Mouse (Mus musculus): ENCODE measurements around the gene Oas1c. TPM values are rescaled to one million over a fixed set of nuclear protein-coding genes. Genes with fewer than 3 reads are reported as not detected.
"Not testable (repeated sequence)": the region's sequence is repeated elsewhere in the genome, so short reads cannot be mapped to it uniquely, and the experiment has no call there.

The Oas1c gene
- under 1 TPM; 0.46 to 0.64 TPM for total RNA-seq (2021)
- long read RNA-seq, experiment 1 = 0 reads
- long read RNA-seq, experiment 2 = 0 reads

DNA sequence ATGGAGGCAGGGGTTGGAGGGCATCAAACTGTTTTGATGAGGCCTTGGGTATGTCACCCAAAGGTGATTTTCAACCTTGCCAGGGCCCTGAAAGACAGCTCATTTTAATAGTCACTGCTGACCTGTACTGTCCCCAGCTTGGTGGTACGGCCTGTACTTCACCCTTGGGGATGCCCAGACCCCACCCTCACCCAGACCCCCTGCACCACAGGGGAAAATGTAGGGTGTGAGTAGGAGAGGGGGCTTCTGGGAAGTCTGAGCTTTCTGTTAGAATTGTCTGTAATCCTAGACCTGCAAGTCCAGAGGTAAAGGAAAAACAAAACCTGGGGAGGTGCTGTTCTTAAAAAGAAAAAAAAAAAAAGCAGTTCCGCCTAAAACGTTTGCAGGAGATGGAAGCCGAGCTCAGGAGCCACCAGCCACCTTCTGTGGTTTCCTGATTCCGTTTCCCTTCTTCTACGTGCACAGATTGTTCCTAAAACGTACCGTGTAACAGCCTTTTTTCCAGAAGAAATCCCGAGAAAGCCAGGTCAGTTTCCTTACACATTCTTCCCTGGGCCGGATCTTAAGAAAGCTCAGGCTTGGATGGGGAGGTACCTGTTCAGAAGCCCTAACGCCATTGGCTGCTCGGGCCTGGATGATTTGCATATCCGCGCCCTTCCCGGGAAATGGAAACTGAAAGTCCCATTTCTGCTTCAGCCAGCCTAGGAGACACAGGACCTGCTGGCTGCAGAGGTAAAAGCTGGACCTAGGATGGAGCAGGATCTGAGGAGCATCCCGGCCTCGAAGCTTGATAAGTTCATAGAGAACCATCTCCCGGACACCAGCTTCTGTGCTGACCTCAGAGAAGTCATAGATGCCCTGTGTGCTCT lies at the start of gene Oas1c:
Gene Oas1c, minus strand, starts transcription at position 564 of the 869 bp plus-strand sequence.
- peak; percentile 73 for DNase-seq (ENCODE audit: low spot score in 2 of 2)

DNA sequence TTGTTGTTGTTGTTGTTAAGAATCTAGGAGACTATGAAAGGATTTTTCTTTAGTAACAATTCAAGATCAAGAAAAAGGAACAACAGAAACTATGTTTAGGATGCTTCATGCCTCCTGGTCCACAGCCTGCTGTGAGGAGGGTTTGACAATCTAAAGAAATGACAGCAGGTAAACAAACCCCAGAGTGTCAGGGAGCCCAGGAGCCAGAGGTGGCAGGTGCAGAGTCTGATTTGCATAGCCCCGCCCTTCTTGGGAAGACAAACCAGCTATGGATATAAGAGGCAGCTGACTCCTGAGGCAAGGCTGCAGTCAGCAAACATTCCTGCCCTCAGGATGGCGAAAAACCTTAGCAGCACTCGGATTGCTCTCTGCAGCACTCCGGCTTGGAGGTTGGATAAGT lies 48.8 kb upstream of the Oas1c start, which contains the start of gene Oas1h:
Gene Oas1h, plus strand, starts transcription at position 301 of the 400 bp plus-strand sequence.
- DNase-seq (ENCODE audit: low spot score in 2 of 2) = no peak

DNA sequence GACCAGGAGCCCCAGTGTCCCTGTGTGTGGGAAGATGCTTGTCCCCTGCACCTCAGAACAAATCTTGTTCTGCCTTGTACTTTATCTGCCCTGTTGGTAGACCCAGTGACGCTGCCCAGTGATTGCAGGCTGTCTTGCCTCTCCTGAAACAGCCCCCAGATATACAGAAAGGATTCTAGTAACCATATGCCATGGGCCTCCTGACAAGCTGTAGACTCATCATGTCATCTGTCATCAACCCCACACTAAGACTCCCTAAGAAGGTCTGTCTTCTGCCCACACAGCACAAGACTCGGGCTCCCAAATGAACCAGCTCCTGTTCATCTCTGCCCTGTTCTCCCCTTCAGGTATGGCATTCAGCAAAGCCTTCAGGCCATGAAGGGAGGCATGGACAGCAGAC lies 46.9 kb upstream of the Oas1c start:
- DNase-seq (ENCODE audit: low spot score in 2 of 2) = no peak

DNA sequence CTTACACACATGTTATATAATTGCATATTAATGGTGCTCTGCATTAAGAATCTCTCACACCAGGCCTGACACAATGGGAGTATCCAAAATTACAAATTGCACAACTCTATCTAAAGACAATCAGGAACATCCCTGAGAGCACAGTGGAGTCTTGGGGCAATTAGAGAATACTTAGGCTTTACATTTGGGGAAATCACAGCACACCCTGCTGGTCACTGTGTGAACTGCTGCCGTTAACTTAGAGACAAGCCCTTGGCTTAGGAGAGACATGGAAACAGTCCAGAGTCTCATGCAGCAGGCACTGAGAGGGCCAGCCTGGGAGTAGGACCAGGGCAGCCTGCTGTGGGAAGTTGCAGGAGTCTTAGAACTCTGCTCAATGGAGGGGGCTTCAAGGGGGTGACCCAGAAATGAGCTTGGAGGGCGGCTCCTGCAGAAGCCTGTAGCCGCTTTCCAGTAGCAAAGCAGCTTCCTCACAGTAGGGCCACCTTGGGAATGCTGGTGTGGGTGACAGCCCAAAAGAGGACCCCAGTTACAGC lies 37.4 kb upstream of the Oas1c start:
- DNase-seq (ENCODE audit: low spot score in 2 of 2) = peak; percentile 21 to 46

DNA sequence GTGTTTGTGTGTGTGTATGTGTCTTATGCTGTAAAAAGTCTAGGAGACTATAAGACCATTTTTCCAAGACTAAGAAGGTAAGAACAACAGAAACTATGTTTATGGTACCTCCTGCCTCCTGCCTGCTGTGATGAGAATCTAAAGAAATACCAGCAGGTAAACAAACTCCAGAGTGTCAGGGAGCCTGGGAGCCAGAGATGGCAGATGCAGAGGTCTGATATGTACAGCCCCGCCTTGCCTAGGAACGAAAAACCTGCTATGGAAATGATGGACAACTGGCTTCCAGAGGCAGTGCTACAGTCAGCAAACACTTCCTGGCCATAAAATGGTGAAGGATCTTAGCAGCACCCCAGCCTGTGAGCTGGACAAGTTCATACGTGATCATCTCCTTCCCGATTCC lies 34.8 kb upstream of the Oas1c start, which contains the start of gene Oas1f:
Gene Oas1f, plus strand, starts transcription at position 301 of the 400 bp plus-strand sequence.
- no peak for DNase-seq (ENCODE audit: low spot score in 2 of 2)

DNA sequence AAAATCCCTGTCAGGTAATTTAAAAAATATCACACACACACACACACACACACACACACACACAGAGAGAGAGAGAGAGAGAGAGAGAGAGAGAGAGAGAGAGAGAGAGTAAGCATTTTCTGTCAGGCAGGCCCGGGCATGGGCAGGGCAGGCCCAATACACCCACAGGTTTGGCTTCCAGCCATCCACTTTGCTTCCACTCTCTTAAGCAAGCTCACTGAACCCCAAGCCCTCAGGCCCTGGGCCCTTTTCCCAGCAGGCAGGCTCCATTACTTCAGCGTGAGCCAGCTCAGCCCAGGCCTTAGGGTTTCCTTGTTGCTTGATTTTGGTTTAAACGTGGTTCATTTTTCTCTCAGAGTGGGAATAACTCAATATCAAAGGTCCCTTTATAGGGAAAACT lies 32.4 kb upstream of the Oas1c start:
- peak in 1 of 2 experiments; percentile 21 for DNase-seq (ENCODE audit: low spot score in 2 of 2)

DNA sequence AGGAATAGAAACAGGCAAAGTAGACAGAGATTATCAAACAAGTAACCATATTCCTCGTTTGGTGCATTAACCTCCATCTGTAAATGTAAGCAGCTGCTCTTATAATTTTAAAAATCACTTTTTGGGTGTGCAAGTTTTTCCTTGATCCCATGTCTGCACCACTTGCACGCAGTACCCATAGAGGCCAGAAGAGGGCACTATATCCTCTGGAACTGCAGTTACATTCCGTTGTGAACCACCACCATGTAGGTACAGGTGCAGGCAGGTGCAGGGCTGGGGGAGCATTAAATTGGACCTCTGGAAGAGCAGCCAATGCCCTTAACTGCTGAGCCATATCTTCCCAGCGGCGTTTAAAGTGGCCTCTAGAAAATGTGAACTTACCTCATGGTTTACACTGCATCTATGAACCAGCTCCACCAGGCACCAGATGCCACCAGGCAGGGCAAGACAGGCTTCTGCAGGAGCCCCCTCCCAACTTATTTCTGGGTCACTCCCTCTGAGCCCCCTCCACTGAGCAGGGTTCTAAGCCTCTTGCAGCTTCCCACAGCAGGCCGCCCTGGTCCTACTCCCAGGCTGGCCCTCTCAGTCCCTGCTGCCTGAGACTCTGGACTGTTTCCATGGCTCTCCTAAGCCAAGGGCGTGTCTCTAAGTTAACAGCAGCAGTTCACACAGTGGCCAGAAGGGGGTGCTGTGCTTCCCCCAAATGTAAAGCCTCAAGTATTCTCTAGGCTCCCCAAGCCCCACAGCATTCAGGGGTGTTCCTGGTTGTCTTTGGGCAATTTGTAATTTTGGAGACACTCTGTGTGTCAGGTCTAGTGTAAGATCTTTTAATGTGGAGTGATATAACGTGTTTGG lies 24.6 kb upstream of the Oas1c start:
- peak; percentile 42 to 54 for DNase-seq (ENCODE audit: low spot score in 2 of 2)

DNA sequence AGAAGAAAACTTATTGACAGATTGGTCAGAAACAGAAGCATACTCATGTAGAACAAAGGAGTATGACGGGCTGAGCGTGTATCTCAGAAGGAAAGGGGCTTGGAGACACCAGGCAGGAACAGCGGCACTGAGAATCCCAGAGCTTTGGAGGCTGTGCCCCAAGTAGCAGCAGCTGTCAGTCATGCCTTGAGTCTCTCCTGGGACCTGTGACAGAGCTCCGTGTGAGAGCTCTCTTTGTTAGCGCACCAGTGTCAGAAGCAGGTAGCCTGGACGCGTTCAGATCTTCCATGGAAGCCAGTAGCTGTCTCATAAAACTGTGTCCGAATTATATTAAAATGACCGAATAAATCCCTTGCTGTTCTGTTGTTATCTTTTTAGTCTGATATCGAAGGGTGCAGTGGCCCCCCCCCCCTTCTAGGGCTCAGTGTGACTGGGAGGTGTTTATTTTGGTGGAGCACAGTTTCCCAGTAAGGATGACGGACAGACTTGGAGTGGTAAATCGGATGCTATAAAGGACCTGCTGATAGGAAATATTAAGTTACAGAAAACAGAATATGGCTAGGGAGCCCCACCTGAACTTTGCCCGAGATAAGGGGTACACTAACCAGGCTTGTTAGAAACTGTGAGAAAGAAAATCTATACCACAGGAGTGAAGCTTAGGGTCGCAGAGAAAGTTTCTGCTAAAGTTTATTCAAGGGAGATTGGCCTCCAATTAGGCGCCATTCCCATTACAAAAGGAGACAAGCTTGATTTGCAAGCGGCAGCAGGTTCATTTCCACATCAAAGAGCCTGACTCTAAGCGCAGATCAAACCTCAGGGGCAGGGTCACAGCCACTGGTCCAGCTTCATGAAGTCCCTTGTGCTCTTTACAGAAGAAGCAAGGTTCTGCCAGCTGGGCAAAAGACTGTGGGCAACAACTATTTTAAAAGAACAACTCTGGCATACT lies 21.3 kb upstream of the Oas1c start:
- no peak for DNase-seq (ENCODE audit: low spot score in 2 of 2)

DNA sequence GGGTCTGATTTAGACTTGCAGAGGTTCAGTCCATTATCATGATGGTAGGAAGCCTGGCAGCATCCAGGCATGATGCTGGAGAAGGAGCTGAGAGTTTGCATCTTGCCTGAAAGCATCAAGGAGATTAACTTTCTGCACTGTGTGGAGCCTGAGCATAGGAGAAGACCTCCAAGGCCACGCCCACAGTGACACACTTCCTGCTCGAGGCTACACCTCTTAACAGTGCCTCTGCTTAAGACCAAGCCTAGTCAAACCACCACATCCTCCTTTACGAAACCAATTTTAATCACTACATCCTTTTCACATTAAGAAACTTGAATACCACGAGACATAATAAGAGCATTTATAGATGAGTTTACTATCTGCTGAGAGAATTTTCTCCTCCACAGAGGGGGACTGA lies 18.7 kb upstream of the Oas1c start:
- no peak for DNase-seq (ENCODE audit: low spot score in 2 of 2)

DNA sequence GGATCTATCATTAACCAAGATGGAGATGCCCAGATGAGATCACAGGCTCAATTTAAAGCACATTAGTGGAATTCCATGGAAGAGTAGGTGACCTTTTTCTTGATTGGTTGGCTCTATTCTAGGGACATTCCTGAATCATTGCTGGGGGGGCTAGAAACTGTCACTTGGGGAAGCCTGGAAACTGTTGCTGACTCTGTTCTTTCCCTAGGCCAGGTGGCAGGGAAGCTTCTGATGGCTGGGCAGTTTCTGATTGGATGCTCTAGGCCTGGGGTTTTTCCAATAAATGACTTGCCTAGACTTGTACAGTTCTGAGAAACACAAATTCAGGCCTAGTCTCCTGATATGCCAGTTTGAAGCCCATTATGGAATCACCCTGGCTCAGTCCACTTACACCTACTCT lies 6.7 kb upstream of the Oas1c start:
- DNase-seq (ENCODE audit: low spot score in 2 of 2) = no peak

DNA sequence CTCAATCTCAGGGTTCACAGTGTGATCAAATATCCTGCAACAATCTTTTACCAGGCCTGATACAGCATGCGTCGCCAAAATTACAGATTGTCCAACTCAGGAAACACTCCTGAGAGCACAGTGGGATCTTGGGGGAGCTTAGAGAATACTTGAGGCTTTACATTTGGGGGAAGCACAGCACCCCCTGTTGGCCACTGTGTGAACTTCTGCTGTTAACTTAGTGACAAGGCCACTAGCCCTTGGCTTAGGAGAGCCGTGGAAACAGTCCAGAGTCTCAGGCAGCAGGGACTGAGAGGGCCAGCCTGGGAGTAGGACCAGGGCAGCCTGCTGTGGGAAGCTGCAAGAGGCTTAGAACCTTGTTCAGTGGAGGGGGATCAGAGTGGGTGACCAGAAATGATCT lies 3.6 kb upstream of the Oas1c start:
- peak in 1 of 2 experiments; percentile 37 for DNase-seq (ENCODE audit: low spot score in 2 of 2)

DNA sequence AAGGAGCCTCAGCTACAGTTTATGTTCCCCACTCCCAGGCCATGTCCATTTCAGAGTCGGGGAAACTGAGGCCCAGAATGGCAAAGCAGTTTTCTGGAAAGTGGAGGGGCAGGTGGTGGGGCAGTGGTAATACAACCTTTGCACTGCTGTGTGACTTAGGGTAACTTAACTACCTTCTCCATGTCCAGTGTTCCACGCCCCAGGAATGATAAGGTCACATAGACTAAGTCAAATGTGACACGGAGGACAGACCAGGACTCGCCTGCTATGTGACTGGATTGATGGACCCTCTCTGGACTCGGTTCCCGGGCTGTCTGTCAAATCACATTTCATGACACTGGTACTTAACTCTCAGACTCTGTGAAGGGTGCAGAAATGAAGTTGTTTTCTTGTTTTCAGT lies 709 bp upstream of the Oas1c start:
- DNase-seq (ENCODE audit: low spot score in 2 of 2) = no peak

DNA sequence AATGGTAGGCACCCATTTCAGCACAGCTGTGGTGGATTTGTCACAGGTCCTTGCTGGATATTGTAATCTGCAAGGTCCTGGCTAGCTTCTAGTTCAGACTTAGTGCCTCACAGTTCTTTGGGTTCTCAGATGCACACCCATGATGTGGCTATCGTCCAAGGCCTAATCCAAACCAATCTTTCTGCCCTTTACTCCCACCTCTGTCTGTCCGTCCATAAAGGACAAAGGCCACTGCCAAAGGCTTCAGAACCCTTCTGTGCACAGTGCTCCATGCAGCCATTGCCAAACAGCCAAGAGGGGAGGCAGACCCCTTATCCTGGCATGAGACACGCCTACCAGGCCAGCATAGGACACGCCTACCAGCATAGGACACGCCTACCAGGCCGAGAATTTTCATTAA lies 3.1 kb downstream of the Oas1c start:
- no peak for DNase-seq (ENCODE audit: low spot score in 2 of 2)

DNA sequence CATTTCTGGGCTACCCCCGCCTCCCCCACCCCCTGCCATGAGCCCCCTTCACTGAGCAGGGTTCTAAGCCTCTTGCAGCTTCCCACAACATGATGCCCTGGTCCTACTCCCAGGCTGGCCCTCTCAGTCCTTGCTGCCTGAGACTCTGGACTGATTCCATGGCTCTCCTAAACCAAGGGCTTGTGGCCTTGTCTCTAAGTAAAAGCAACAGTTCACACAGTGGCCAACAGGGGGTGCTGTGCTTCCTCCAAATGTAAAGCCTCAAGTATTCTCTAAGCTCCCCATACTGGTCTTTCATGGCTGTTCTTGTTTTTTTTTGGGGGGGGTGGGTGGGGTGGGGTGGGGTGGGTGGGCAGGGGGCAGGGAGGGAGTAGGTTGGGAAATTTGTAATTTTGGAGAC lies 5.9 kb downstream of the Oas1c start:
- peak in 1 of 2 experiments; percentile 50 for DNase-seq (ENCODE audit: low spot score in 2 of 2)

DNA sequence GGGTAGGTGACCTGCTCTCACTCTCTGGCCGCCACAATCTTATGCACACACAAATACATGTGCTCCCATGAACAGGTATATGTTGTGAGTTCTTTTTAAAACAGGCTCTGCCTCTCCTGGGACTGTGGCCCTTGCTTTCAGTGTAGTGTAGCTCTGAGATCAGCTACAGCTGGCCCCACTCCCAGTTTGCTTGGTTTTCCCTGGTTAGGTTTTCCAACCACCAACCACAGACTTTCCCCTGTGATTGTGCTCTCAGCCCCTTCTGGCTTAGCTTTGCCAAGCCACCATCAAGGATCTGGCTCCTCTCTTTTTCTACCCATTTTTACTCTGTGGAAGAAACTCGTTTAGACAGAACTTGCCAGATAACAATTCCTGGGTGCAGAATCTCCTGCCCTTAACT lies 8.7 kb downstream of the Oas1c start:
- DNase-seq (ENCODE audit: low spot score in 2 of 2) = no peak

DNA sequence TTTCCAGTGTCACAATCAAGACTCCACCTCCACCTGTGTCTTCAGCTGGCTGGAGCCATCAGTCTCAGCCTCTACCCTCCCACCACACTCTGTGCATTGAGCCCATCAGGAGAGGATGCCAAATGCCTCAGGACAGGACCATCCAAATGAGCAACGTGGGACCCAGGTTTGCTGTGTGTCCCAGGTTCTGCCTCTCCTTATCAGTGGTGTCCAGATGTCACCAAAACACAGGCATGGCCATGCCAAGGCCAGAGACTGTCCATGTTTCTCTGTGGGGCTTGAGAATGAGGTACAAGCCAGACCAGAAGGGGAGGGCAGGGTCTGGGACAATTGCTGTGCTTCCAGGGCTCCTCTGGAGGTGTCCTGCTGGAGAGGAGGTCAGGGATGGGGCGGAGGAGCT lies 13.4 kb downstream of the Oas1c start:
- not testable (repeated sequence) for DNase-seq (ENCODE audit: low spot score in 2 of 2)

DNA sequence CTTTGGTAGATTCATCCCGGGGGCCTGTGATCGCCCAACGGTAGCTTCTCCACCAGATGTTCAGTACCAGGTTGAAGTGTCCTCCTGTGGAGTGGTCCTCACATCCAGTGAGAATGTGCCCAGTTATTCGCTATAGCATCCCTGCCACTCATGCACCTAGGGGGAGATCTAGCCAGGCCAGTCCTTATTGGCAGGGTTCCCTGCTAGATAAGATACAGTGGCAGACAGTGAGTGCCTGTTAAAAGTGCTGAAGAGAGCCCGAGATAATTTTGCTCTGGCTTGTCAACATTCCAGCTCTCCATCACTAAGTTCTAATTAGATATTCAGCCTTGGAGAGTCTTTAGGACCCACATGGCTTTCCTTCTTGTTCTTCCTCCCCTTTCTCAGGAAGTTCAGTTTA lies 14.2 kb downstream of the Oas1c start:
- DNase-seq (ENCODE audit: low spot score in 2 of 2) = not testable (repeated sequence)

DNA sequence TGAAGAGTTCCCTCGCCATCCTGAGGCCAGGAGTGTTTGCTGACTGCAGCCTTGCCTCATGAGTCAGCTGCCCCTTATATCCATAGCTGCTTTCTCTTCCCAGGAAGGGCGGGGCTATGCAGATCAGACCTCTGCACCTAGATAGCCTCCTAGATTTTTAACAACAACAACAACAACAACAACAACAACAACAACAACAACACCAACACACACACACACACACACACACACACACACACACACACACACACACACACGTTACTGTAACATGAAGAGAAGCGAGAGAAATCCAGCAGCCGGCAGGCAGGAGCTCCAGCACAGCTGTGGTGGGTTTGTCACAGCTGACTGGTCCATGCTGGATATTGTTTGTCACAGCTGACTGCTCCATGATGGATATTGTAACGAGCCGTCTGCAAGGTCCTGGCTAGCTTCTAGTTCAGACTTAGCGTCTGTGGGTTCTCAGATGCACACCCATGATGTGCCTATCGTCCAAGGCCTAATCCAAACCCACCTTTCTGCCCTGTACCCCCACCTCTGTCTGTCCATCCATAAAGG lies 16.8 kb downstream of the Oas1c start, which contains the start of gene Oas1e:
Gene Oas1e, minus strand, starts transcription at position 51 of the 555 bp plus-strand sequence.
- DNase-seq (ENCODE audit: low spot score in 2 of 2) = not testable (repeated sequence)

DNA sequence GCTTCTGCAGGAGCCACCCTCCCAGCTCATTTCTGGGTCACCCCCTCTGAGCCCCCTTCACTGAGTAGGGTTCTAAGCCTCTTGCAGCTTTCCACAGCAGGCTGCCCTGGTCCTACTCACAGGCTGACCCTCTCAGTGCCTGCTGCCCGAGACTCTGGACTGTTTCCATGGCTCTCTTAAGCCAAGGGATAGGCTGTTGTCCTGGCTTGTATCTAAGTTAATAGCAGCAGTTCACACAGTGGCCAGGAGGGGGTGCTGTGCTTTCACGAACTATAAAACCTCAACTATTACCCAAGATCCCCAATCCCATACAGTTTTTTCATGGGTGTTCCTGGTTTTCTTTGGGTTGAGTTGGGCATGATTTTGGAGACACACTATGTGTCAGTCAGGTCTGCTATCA lies 19.3 kb downstream of the Oas1c start:
- peak; percentile 26 to 47 for DNase-seq (ENCODE audit: low spot score in 2 of 2)

DNA sequence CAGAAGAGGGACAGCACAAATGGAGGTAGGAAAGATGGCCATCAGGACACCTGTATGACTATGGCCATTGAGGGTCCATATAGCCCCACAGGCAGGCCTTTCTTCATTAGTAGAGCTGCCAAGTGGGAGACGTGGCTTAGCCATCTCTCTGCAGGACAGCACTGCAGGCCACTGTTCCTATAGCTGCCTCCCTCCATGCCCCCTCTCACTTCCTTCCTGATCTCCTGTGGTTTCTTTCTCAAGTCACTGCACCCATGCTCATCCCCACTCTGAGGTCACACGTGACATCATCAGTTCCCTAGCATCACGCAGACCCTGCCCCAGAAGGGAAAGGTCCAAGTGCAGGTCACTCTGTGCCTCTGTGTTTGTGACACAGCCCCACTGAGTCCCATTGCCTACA lies 25.3 kb downstream of the Oas1c start:
- no peak for DNase-seq (ENCODE audit: low spot score in 2 of 2)
